ENCODE assay signal across 8 mouse cellular contexts in the genomic region with DNA sequence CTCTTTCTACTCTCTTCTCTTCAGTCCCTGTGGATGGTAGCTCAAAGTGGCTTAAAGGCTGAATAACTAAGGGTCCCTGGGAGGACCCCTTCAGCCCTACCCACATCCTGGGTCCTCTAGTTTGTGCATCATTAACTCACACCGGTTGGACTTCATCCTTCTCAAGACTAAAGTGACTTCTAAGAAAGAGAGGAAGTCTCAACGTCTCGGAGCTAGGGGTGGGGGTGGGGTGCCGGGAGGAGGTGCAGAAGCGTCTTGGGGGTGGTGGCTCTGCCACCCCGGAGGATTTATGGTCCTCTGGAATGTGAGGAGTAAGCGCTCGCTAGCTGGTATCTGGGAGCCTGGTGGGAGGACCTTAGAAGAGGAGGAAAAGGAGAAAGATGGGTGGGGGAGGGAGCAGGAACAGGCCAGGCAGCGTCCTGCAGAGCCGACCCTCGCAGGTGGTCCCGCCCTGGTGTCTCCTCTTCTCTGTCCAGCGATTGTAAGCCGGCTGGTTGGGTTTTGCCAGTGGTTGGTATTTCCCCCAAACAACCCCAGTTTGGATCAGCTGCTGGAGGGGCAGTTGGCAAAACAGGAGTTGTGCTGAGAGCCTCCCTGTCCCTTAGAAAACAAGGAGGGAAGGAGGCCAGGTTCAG. TPM values are rescaled to one million over a fixed set of nuclear protein-coding genes. Genes with fewer than 3 reads are reported as not detected.
DNase-seq lines count a peak whose midpoint lies in the region; ATAC-seq and TF ChIP-seq lines count a peak whose summit lies in the region.

No protein-coding gene starts in this region.

- H3K36me3 ChIP-seq in lung, embryonic 16.5 days (ENCODE audit: control insufficient read depth, insufficient read depth, low read length) = no peaks in the 10 kb centered on the region
- no peaks in the 10 kb centered on the region for H3K36me3 ChIP-seq in intestine, embryonic 14.5 days (ENCODE audit: control insufficient read depth, insufficient read depth, low read length)
- H3K36me3 ChIP-seq in macrophage (ENCODE audit: inconsistent target) = peaks cover 17% of the 10 kb centered on the region; the same call in 1 of the 2 replicates

- 1% methylated on average over 14 of the region's 14 CpGs for WGBS in lung, embryonic 16.5 days
- WGBS in intestine, embryonic 14.5 days = under 1% methylated on average over 13 of the region's 14 CpGs
- WGBS in macrophage (ENCODE audit: missing documents) = 0% methylated on average over 12 of the region's 14 CpGs

- TF ChIP-seq POLR2A in cortical plate, adult 2 months (IDR thresholded peaks at IDR 0.05; ENCODE audit: extremely low read depth, insufficient read depth, low read length) = no peak

- DNase-seq in lung, postnatal 4 days = no peak
- peak; percentile 69 for DNase-seq in intestine, embryonic 14.5 days (ENCODE audit: low spot score)
- no peak for DNase-seq in layer of hippocampus, postnatal 36 days
- DNase-seq in adrenal gland, postnatal 25 days = no peak

- no peak overlapping the region for H3K27ac ChIP-seq in lung, embryonic 16.5 days (ENCODE audit: low read length)
- H3K27ac ChIP-seq in cortical plate, adult 2 months (ENCODE audit: insufficient read depth, low read length) = peak overlapping the region; percentile 32; the same call in 1 of the 2 replicates
- peak overlapping the region; percentile 57; the same call in 1 of the 2 replicates for H3K27ac ChIP-seq in intestine, embryonic 14.5 days (ENCODE audit: low read depth)
- peak overlapping the region; percentile 72 for H3K27ac ChIP-seq in macrophage

- H3K4me3 ChIP-seq in lung, embryonic 16.5 days (ENCODE audit: low read length) = peak overlapping the region; percentile 76
- peak overlapping the region; percentile 57 for H3K4me3 ChIP-seq in cortical plate, adult 2 months (ENCODE audit: insufficient read depth, low read length)
- H3K4me3 ChIP-seq in intestine, embryonic 14.5 days (ENCODE audit: low read depth, low read length) = peak overlapping the region; percentile 75
- peak overlapping the region; percentile 87 for H3K4me3 ChIP-seq in macrophage (ENCODE audit: inconsistent target)

- H3K9me3 ChIP-seq in lung, embryonic 16.5 days (ENCODE audit: control insufficient read depth, low read length) = no peaks in the 10 kb centered on the region
- H3K9me3 ChIP-seq in intestine, embryonic 14.5 days (ENCODE audit: control insufficient read depth, low read length) = no peaks in the 10 kb centered on the region

- peaks cover 63% of the 10 kb centered on the region for H3K79me2 ChIP-seq in macrophage (ENCODE audit: inconsistent target)

- ATAC-seq in lung, embryonic 16.5 days (ENCODE audit: low read depth) = no peak
- ATAC-seq in intestine, embryonic 14.5 days (replicated peaks; ENCODE audit: low FRiP score, low TSS enrichment, low read depth) = peak; percentile 24
- ATAC-seq in inflammation-experienced regulatory T-cells, adult 6 months = no peak

- no peak for TF ChIP-seq CTCF in cortical plate, adult 2 months (IDR thresholded peaks at IDR 0.05; ENCODE audit: extremely low read depth, insufficient read depth, low read length)

- H3K9ac ChIP-seq in lung, embryonic 16.5 days (ENCODE audit: low read length) = peak overlapping the region; percentile 71
- peak overlapping the region; percentile 55 for H3K9ac ChIP-seq in intestine, embryonic 14.5 days (ENCODE audit: low read length)

- peaks cover 21% of the 10 kb centered on the region for H3K4me1 ChIP-seq in lung, embryonic 16.5 days (replicated peaks; ENCODE audit: control insufficient read depth, insufficient read depth, low read length)
- no peaks in the 10 kb centered on the region for H3K4me1 ChIP-seq in cortical plate, adult 2 months (ENCODE audit: control insufficient read depth, insufficient read depth, low read length)
- peaks cover 25% of the 10 kb centered on the region for H3K4me1 ChIP-seq in intestine, embryonic 14.5 days (replicated peaks; ENCODE audit: control insufficient read depth, insufficient read depth, low read length)

- H3K4me2 ChIP-seq in lung, embryonic 16.5 days (ENCODE audit: low read depth, low read length) = peak overlapping the region; percentile 88
- H3K4me2 ChIP-seq in intestine, embryonic 14.5 days (ENCODE audit: low read length) = peak overlapping the region; percentile 76

- peaks cover 12% of the 10 kb centered on the region for H3K27me3 ChIP-seq in lung, embryonic 16.5 days (ENCODE audit: control insufficient read depth, insufficient read depth, low read depth, low read length)
- H3K27me3 ChIP-seq in intestine, embryonic 14.5 days (replicated peaks; ENCODE audit: control insufficient read depth, insufficient read depth, low read length) = no peaks in the 10 kb centered on the region

RNA-seq across cellular contexts. Expression of gene Slc9a3r1, which starts 1.3 kb away (rescaled TPM):
- polyA plus RNA-seq in lung, embryonic 16.5 days (2015; fragmentation: Nextera tagmentation; extraction: Ambion mirVana) = 63.2 and 68.7 TPM in 2 replicates
- polyA plus RNA-seq in cortical plate, adult 2 months (2012; rRNA removed) = 73.8 and 74.1 TPM in 2 replicates
- polyA plus RNA-seq in intestine, embryonic 14.5 days (2014; fragmentation: Nextera tagmentation; extraction: Ambion mirVana) = 157 and 165 TPM in 2 replicates
- 100 to 1,000 TPM in 8 of 26 experiments, 10 to 100 TPM in 18; 30.3 to 205 (median 67.7) TPM for total RNA-seq in macrophage (2018; cell fraction: chromatin; rRNA removed)
- total RNA-seq in macrophage (2018; cell fraction: cytosol; rRNA removed) = 100 to 1,000 TPM; 153 to 311 (median 221) TPM
- total RNA-seq in macrophage (2018; cell fraction: nucleus; rRNA removed) = 100 to 1,000 TPM in 15 of 26 experiments, 10 to 100 TPM in 11; 74.2 to 183 (median 104) TPM
- 158 to 302 TPM (median 169 TPM) in 3 replicates for polyA plus RNA-seq in macrophage (2018)
- 10 to 100 TPM; 72.1 to 73.7 TPM for total RNA-seq in layer of hippocampus, postnatal 36 days (2021)
- total RNA-seq in adrenal gland, postnatal 25 days (2021) = 17.5 and 18.1 TPM in 2 replicates
- polyA plus RNA-seq in inflammation-experienced regulatory T-cells, adult 6 months (2017; shearing (Covaris generic)) = 100 to 1,000 TPM; 137 to 172 (median 165) TPM

RNA-seq across cellular contexts. Expression of gene Tmem104, which starts 22.8 kb away (rescaled TPM):
- 8.6 and 9.1 TPM in 2 replicates for polyA plus RNA-seq in lung, embryonic 16.5 days (2015; fragmentation: Nextera tagmentation; extraction: Ambion mirVana)
- polyA plus RNA-seq in cortical plate, adult 2 months (2012; rRNA removed) = 9.5 and 10.3 TPM in 2 replicates
- 7.0 and 8.3 TPM in 2 replicates for polyA plus RNA-seq in intestine, embryonic 14.5 days (2014; fragmentation: Nextera tagmentation; extraction: Ambion mirVana)
- 100 to 1,000 TPM in 12 of 26 experiments, 10 to 100 TPM in 13, 1 to 10 TPM in 1; 7.7 to 184 (median 90.9) TPM for total RNA-seq in macrophage (2018; cell fraction: chromatin; rRNA removed)
- 100 to 1,000 TPM in 22 of 26 experiments, 10 to 100 TPM in 4; 67.8 to 188 (median 142) TPM for total RNA-seq in macrophage (2018; cell fraction: cytosol; rRNA removed)
- 100 to 1,000 TPM in 23 of 26 experiments, 10 to 100 TPM in 3; 16.8 to 258 (median 153) TPM for total RNA-seq in macrophage (2018; cell fraction: nucleus; rRNA removed)
- polyA plus RNA-seq in macrophage (2018) = 86.7 to 149 TPM (median 97.3 TPM) in 3 replicates
- 10 to 100 TPM; 16.7 to 19.1 TPM for total RNA-seq in layer of hippocampus, postnatal 36 days (2021)
- 19.9 and 22.3 TPM in 2 replicates for total RNA-seq in adrenal gland, postnatal 25 days (2021)
- 10 to 100 TPM in 1 of 3 experiments, 1 to 10 TPM in 2; 9.2 to 10.6 (median 9.8) TPM for polyA plus RNA-seq in inflammation-experienced regulatory T-cells, adult 6 months (2017; shearing (Covaris generic))

RNA-seq across cellular contexts. Expression of gene Nat9, which starts 23.2 kb away (rescaled TPM):
- 26.0 and 29.8 TPM in 2 replicates for polyA plus RNA-seq in lung, embryonic 16.5 days (2015; fragmentation: Nextera tagmentation; extraction: Ambion mirVana)
- 40.9 and 43.2 TPM in 2 replicates for polyA plus RNA-seq in cortical plate, adult 2 months (2012; rRNA removed)
- polyA plus RNA-seq in intestine, embryonic 14.5 days (2014; fragmentation: Nextera tagmentation; extraction: Ambion mirVana) = 16.4 and 16.7 TPM in 2 replicates
- 100 to 1,000 TPM in 1 of 26 experiments, 10 to 100 TPM in 21, 1 to 10 TPM in 4; 2.6 to 108 (median 36.9) TPM for total RNA-seq in macrophage (2018; cell fraction: chromatin; rRNA removed)
- total RNA-seq in macrophage (2018; cell fraction: cytosol; rRNA removed) = 100 to 1,000 TPM in 1 of 26 experiments, 10 to 100 TPM in 25; 28.0 to 101 (median 57.2) TPM
- 10 to 100 TPM in 25 of 26 experiments, 1 to 10 TPM in 1; 9.0 to 78.5 (median 40.6) TPM for total RNA-seq in macrophage (2018; cell fraction: nucleus; rRNA removed)
- 49.9 to 79.6 TPM (median 50.9 TPM) in 3 replicates for polyA plus RNA-seq in macrophage (2018)
- 10 to 100 TPM; 21.7 to 24.1 TPM for total RNA-seq in layer of hippocampus, postnatal 36 days (2021)
- 37.3 and 38.1 TPM in 2 replicates for total RNA-seq in adrenal gland, postnatal 25 days (2021)
- 10 to 100 TPM; 14.2 to 21.0 (median 15.1) TPM for polyA plus RNA-seq in inflammation-experienced regulatory T-cells, adult 6 months (2017; shearing (Covaris generic))

RNA-seq across cellular contexts. Expression of gene Cd300lf, which starts 30.7 kb away (rescaled TPM):
- polyA plus RNA-seq in lung, embryonic 16.5 days (2015; fragmentation: Nextera tagmentation; extraction: Ambion mirVana) = 2.8 and 3.1 TPM in 2 replicates
- 0.08 TPM in 2 replicates for polyA plus RNA-seq in cortical plate, adult 2 months (2012; rRNA removed)
- 0.27 and 1.0 TPM in 2 replicates for polyA plus RNA-seq in intestine, embryonic 14.5 days (2014; fragmentation: Nextera tagmentation; extraction: Ambion mirVana)
- 100 to 1,000 TPM in 23 of 26 experiments, 10 to 100 TPM in 3; 48.1 to 568 (median 332) TPM for total RNA-seq in macrophage (2018; cell fraction: chromatin; rRNA removed)
- 100 to 1,000 TPM in 6 of 26 experiments, 10 to 100 TPM in 20; 54.6 to 145 (median 88.2) TPM for total RNA-seq in macrophage (2018; cell fraction: cytosol; rRNA removed)
- total RNA-seq in macrophage (2018; cell fraction: nucleus; rRNA removed) = 100 to 1,000 TPM in 24 of 26 experiments, 10 to 100 TPM in 2; 52.4 to 465 (median 283) TPM
- polyA plus RNA-seq in macrophage (2018) = 76.9 to 122 TPM (median 90.4 TPM) in 3 replicates
- under 1 TPM; 0.22 to 0.58 TPM for total RNA-seq in layer of hippocampus, postnatal 36 days (2021)
- 0.55 and 0.62 TPM in 2 replicates for total RNA-seq in adrenal gland, postnatal 25 days (2021)
- 1 to 10 TPM; 1.4 to 1.6 (median 1.5) TPM for polyA plus RNA-seq in inflammation-experienced regulatory T-cells, adult 6 months (2017; shearing (Covaris generic))
